Mouse (Mus musculus) liver, adult 2 months (tissue): ENCODE results near the gene Rpl13a. TPM values are rescaled to one million over a fixed set of nuclear protein-coding genes. Genes with fewer than 3 reads are reported as not detected.
A peak's percentile ranks its signal among the peaks of the same experiment; 100 is the strongest.
"Not testable (repeated sequence)": the region's sequence is repeated elsewhere in the genome, so short reads cannot be mapped to it uniquely, and the experiment has no call there.

Experiments used
- DNase-seq: peaks from one replicate; pipeline ENCODE4 v3.0.0-alpha.2; 2011; ENCODE audit warnings: low read depth, low spot score; ENCODE audit errors: extremely low read depth
- H3K27ac ChIP-seq: fragments of 200-500 bp; replicated peaks from 2 replicates; pipeline ENCODE4 v1.5.1; 2012; ENCODE audit warnings: low read depth, mild to moderate bottlenecking, control low read depth, inconsistent platforms, low read length; ENCODE audit not compliant: insufficient read depth
- H3K27me3 ChIP-seq: fragments of 200-500 bp; 2 replicates; pipeline ENCODE4 v1.6.1; 2012; ENCODE audit warnings: mild to moderate bottlenecking, moderate library complexity, low read length, inconsistent platforms; ENCODE audit not compliant: control insufficient read depth, insufficient read depth
- H3K36me3 ChIP-seq: fragments of 200-500 bp; 2 replicates; pipeline ENCODE4 v1.6.1; 2012; ENCODE audit warnings: low read length, inconsistent platforms; ENCODE audit not compliant: control insufficient read depth, insufficient read depth
- H3K4me1 ChIP-seq: fragments of 200-500 bp; 2 replicates; pipeline ENCODE4 v1.6.1; 2011; ENCODE audit warnings: low read length; ENCODE audit not compliant: control insufficient read depth, insufficient read depth
- H3K4me3 ChIP-seq: fragments of 200-500 bp; 2 replicates; pipeline ENCODE4 v1.5.1; 2011; ENCODE audit warnings: low read depth, mild to moderate bottlenecking, control low read depth, low read length, moderate library complexity; ENCODE audit not compliant: insufficient read depth
- H3K79me2 ChIP-seq: fragments of 200-500 bp; 2 replicates; pipeline ENCODE4 v1.6.1; 2012; ENCODE audit warnings: inconsistent platforms, mild to moderate bottlenecking, low read length, moderate library complexity; ENCODE audit not compliant: control insufficient read depth, insufficient read depth
- H3K9ac ChIP-seq: fragments of 200-500 bp; 2 replicates; pipeline ENCODE4 v1.6.1; 2012; ENCODE audit warnings: low read depth, mild to moderate bottlenecking, control low read depth, inconsistent platforms, low read length
- CTCF ChIP-seq: fragments of 200-500 bp; IDR thresholded peaks from 2 replicates; pipeline ENCODE4 v1.5.1; 2011; ENCODE audit warnings: low read depth, low read length, control low read depth
- POLR2A ChIP-seq: fragments of 200-500 bp; IDR thresholded peaks from 2 replicates; pipeline ENCODE4 v1.6.1; 2011; ENCODE audit warnings: low read length, control low read depth; ENCODE audit not compliant: insufficient read depth; ENCODE audit errors: extremely low read depth
- WGBS: fragments of 180-500 bp; shearing (Covaris S2); methylation state at CpG from one replicate; pipeline ENCODE4 v1.1.7; 2018; 5-methylcytosine and 5-hydroxymethylcytosine counted together
- polyA plus RNA-seq: library from polyadenylated mRNA; depleted of rRNA; stranded (reverse); fragments of >200 nt; gene quantifications from 2 replicates; pipeline ENCODE4 v1.2.3, GENCODE M21; 2012
- total RNA-seq: library from RNA; depleted of rRNA; stranded (reverse); fragments of >200 nt; gene quantifications from 2 replicates; pipeline ENCODE4 v1.2.3, GENCODE M21; 2014

Gene Rpl13a
- total and polyA plus RNA-seq, 2 experiments, result 488 to 1,440 TPM

DNA sequence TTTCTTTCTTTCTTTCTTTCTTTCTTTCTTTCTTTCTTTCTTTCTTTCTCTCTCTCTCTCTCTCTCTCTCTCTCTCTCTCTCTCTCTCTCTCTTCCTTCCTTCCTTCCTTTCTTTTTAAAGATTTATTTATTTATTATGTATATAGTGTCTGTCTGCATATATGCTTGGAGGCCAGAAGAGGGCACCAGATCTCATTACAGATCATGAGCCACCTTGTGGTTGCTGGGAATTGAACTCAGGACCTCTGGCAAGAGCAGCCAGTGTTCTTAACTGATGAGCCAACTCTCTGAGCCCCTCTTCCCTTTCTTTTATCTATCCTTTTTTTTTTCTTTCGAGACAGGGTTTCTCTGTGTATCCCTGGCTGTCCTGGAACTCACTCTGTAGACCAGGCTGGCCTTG lies 45.2 kb upstream of the Rpl13a start:
- H3K27me3 ChIP-seq, result peaks cover 33% of the 10 kb centered on the region
- peak; percentile 39; the same call in 1 of the 2 replicates for TF ChIP-seq CTCF
- 67% methylated on average over 1 of the region's 1 CpGs for WGBS
- H3K36me3 ChIP-seq, H3K79me2 ChIP-seq, H3K4me3 ChIP-seq, DNase-seq, H3K4me1 ChIP-seq, H3K9ac ChIP-seq, H3K27ac ChIP-seq: not testable (repeated sequence)

DNA sequence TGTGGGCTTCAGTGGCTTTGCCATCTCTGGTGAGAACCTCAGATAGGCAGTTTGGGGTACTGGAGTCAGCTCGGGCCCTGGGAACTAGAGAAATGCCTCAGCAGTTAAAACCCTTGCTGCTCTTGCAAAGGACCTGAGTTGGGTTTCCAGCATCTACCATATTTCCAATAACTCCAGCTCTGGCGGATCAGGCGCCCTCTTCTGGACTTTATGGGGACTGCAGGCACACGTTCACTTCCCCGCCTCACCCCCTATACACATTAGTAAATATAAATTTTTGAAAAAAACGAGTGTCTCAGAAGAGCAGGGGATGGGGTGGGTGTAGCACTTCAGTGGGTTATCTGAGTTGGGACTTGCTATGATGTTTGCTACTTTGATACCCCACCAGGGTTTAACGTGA lies 44.4 kb upstream of the Rpl13a start:
- H3K27ac ChIP-seq, result no peak overlapping the region
- peaks cover 41% of the 10 kb centered on the region for H3K27me3 ChIP-seq
- DNase-seq, result no peak
- WGBS, result 59% methylated on average over 7 of the region's 7 CpGs
- no peak overlapping the region for H3K9ac ChIP-seq
- TF ChIP-seq POLR2A (no peak), CTCF (peak; percentile 47; the same call in 1 of the 2 replicates)
- H3K36me3 ChIP-seq, result no peaks in the 10 kb centered on the region
- H3K4me3 ChIP-seq, result no peak overlapping the region
- H3K79me2 ChIP-seq, result no peaks in the 10 kb centered on the region
- no peaks in the 10 kb centered on the region for H3K4me1 ChIP-seq

GRCm38 (mm10) chr7:45169495-45169894 lies 40.9 kb upstream of the Rpl13a start:
- TF ChIP-seq CTCF (no peak), POLR2A (no peak)
- DNase-seq, result no peak
- Histone ChIP-seq H3K4me1 (no peaks in the 10 kb centered on the region), H3K79me2 (no peaks in the 10 kb centered on the region), H3K9ac (no peak overlapping the region), H3K36me3 (no peaks in the 10 kb centered on the region), H3K27ac (no peak overlapping the region), H3K27me3 (peaks cover 29% of the 10 kb centered on the region; the same call in 1 of the 2 replicates), H3K4me3 (no peak overlapping the region)
- 92% methylated on average over 3 of the region's 3 CpGs for WGBS

DNA sequence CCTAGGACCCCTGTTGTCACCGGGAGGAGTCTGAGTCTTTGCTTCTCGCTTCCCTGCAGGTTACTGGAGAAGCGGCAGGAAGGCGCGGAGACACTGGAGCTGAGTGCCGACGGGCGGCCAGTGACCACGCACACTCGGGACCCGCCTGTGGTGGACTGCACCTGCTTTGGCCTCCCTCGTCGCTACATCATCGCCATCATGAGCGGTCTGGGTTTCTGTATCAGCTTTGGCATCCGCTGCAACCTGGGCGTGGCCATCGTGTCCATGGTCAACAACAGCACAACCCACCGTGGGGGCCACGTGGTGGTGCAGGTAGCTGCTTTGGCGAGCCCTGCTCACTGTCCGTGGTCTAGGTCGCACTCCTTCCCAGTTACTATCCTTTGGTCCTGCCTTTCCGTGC lies 40.1 kb upstream of the Rpl13a start:
- Histone ChIP-seq H3K27me3 (peaks cover 29% of the 10 kb centered on the region; the same call in 1 of the 2 replicates), H3K4me3 (no peak overlapping the region), H3K4me1 (no peaks in the 10 kb centered on the region), H3K36me3 (no peaks in the 10 kb centered on the region), H3K79me2 (no peaks in the 10 kb centered on the region), H3K27ac (no peak overlapping the region), H3K9ac (no peak overlapping the region)
- 10% methylated on average over 24 of the region's 24 CpGs for WGBS
- TF ChIP-seq CTCF (no peak), POLR2A (no peak)
- no peak for DNase-seq

- no peak overlapping the region for H3K27ac ChIP-seq
- WGBS, result 9% methylated on average over 19 of the region's 19 CpGs
- peaks cover 29% of the 10 kb centered on the region; the same call in 1 of the 2 replicates for H3K27me3 ChIP-seq
Measured at GRCm38 (mm10) chr7:45167761-45168445, 39.3 kb upstream of the Rpl13a start.

DNA sequence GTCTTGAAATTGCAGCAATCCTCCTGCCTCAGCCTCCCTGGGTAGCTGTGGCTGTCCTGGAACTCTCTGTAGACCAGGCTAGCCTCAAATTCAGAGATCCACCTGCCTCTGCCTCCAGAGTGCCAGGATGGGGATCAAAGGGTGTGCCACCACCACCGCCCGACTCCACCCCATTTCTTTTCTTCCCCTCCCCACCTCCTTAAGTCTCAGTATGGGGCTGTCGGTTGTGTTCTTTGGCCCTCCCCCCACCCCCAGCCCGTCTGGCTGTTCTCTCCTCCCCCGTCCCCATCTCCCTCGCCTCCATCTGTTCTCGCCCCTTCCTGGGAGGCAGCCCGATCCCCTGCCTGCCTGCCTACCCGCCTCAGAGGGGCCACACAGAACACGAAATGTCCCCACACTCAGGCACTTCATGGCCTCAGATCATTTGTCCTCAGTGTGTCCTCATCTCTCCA lies 38.4 kb upstream of the Rpl13a start:
- H3K27me3 ChIP-seq, result peaks cover 29% of the 10 kb centered on the region; the same call in 1 of the 2 replicates
- H3K4me1 ChIP-seq, result no peaks in the 10 kb centered on the region
- H3K79me2 ChIP-seq, result no peaks in the 10 kb centered on the region
- TF ChIP-seq POLR2A (no peak), CTCF (no peak)
- H3K27ac ChIP-seq, result no peak overlapping the region
- H3K4me3 ChIP-seq, result no peak overlapping the region
- 42% methylated on average over 10 of the region's 10 CpGs for WGBS
- no peak for DNase-seq
- no peaks in the 10 kb centered on the region for H3K36me3 ChIP-seq
- no peak overlapping the region for H3K9ac ChIP-seq

More at GRCm38 (mm10) chr7:45167761-45168445, 39.3 kb upstream of the Rpl13a start:
- Histone ChIP-seq H3K36me3 (no peaks in the 10 kb centered on the region), H3K4me3 (no peak overlapping the region), H3K9ac (no peak overlapping the region), H3K79me2 (no peaks in the 10 kb centered on the region), H3K4me1 (no peaks in the 10 kb centered on the region)
- TF ChIP-seq POLR2A (no peak), CTCF (no peak)
- no peak for DNase-seq
